13 mouse cellular contexts compared by ENCODE assay signal in genomic region chr17:53650251-53650661, GRCm38 (mm10). TPM values are rescaled to one million over a fixed set of nuclear protein-coding genes. Genes with fewer than 3 reads are reported as not detected.
DNase-seq lines count a peak whose midpoint lies in the region; ATAC-seq and TF ChIP-seq lines count a peak whose summit lies in the region.
"Had no signal": no experiment of that assay in that cellular context is flagged by ENCODE, and none has a peak within 500 bp of the region (broad histone marks: within the 10 kb centered on the region; RNA-seq: fewer than 3 reads in every experiment).

No protein-coding gene starts in this region.

- H3K9ac ChIP-seq in kidney, postnatal 0 days (ENCODE audit: low read depth, low read length), result no peak overlapping the region
- no peak overlapping the region for H3K9ac ChIP-seq in forebrain, embryonic 14.5 days (ENCODE audit: low read length)
- H3K9ac ChIP-seq: embryonic facial prominence, embryonic 13.5 days; limb, embryonic 12.5 days had no signal

- no peak for ATAC-seq in kidney, postnatal 0 days (replicated peaks; ENCODE audit: low FRiP score, low read depth)
- no peak for ATAC-seq in forebrain, embryonic 14.5 days
- ATAC-seq: intestine, postnatal 0 days had no signal

- H3K27ac ChIP-seq in kidney, postnatal 0 days, result no peak overlapping the region
- no peak overlapping the region for H3K27ac ChIP-seq in forebrain, embryonic 14.5 days (ENCODE audit: low read depth, low read length)
- H3K27ac ChIP-seq: embryonic facial prominence, embryonic 13.5 days; limb, embryonic 12.5 days had no signal

- H3K27me3 ChIP-seq in kidney, postnatal 0 days (ENCODE audit: insufficient read depth, low read length), result no peaks in the 10 kb centered on the region
- no peaks in the 10 kb centered on the region for H3K27me3 ChIP-seq in forebrain, embryonic 14.5 days (replicated peaks; ENCODE audit: control insufficient read depth, insufficient read depth, low read length)
- H3K27me3 ChIP-seq: embryonic facial prominence, embryonic 13.5 days; limb, embryonic 12.5 days; megakaryocyte, embryonic 14.5 days had no signal

- no peaks in the 10 kb centered on the region for H3K9me3 ChIP-seq in kidney, postnatal 0 days (replicated peaks; ENCODE audit: low read length)
- no peaks in the 10 kb centered on the region for H3K9me3 ChIP-seq in forebrain, embryonic 14.5 days (replicated peaks; ENCODE audit: control insufficient read depth, low read length)
- H3K9me3 ChIP-seq: embryonic facial prominence, embryonic 13.5 days; limb, embryonic 12.5 days had no signal

- peak; percentile 39 to 80 for DNase-seq in adrenal gland, adult (ENCODE audit: inconsistent age in 2 of 2, low spot score in 1 of 2)
- no peak for DNase-seq in adrenal gland, postnatal 25 days
- DNase-seq in kidney, postnatal 0 days (ENCODE audit: low spot score), result peak; percentile 1
- DNase-seq in kidney, postnatal 4 days, result no peak
- peak; percentile 42 for DNase-seq in CD4-positive helper T cell, adult 2 months (ENCODE audit: low read depth, low spot score)
- DNase-seq in fibroblast of lung, adult 2 months (ENCODE audit: low read depth), result peak; percentile 78
- DNase-seq in forebrain, embryonic 14.5 days (ENCODE audit: low spot score), result no peak
- DNase-seq in cerebellum, adult 11 months, result no peak
- DNase-seq: thymus, postnatal 25 days had no signal

- H3K4me3 ChIP-seq in kidney, postnatal 0 days (replicated peaks; ENCODE audit: low read depth, low read length), result no peak overlapping the region
- no peak overlapping the region for H3K4me3 ChIP-seq in forebrain, embryonic 14.5 days (ENCODE audit: low read depth, low read length)
- H3K4me3 ChIP-seq: embryonic facial prominence, embryonic 13.5 days; limb, embryonic 12.5 days; megakaryocyte, embryonic 14.5 days had no signal

- H3K36me3 ChIP-seq in kidney, postnatal 0 days (ENCODE audit: insufficient read depth, low read length), result peaks cover 23% of the 10 kb centered on the region; the same call in 1 of the 2 replicates
- peaks cover 32% of the 10 kb centered on the region for H3K36me3 ChIP-seq in forebrain, embryonic 14.5 days (ENCODE audit: control insufficient read depth, insufficient read depth, low read length)

- H3K4me1 ChIP-seq in kidney, postnatal 0 days (replicated peaks; ENCODE audit: insufficient read depth, low read length), result no peaks in the 10 kb centered on the region
- no peaks in the 10 kb centered on the region for H3K4me1 ChIP-seq in forebrain, embryonic 14.5 days (ENCODE audit: control insufficient read depth, insufficient read depth, low read length)
- H3K4me1 ChIP-seq: embryonic facial prominence, embryonic 13.5 days; limb, embryonic 12.5 days had no signal

- TF ChIP-seq CTCF in kidney, postnatal 0 days (IDR thresholded peaks at IDR 0.05; ENCODE audit: low read depth), result no peak

- no peak overlapping the region for H3K4me2 ChIP-seq in kidney, postnatal 0 days (ENCODE audit: low read length)
- no peak overlapping the region for H3K4me2 ChIP-seq in forebrain, embryonic 14.5 days (ENCODE audit: low read length)
- H3K4me2 ChIP-seq: embryonic facial prominence, embryonic 13.5 days; limb, embryonic 12.5 days had no signal

- 73% methylated on average over 2 of the region's 2 CpGs for WGBS in kidney, postnatal 0 days
- 80% methylated on average over 2 of the region's 2 CpGs for WGBS in forebrain, embryonic 14.5 days

RNA-seq across cellular contexts. Expression of gene Sgo1, which starts 38.9 kb away (rescaled TPM):
- total RNA-seq in adrenal gland, postnatal 25 days (2021), result 2.3 and 2.8 TPM in 2 replicates
- polyA plus RNA-seq in kidney, postnatal 0 days (2015; fragmentation: Nextera tagmentation; extraction: Ambion mirVana), result 21.3 and 21.7 TPM in 2 replicates
- polyA plus RNA-seq in forebrain, embryonic 14.5 days (2014; fragmentation: Nextera tagmentation; extraction: Ambion mirVana), result 20.3 and 22.9 TPM in 2 replicates

Comparison
In these comparisons a context has a peak if more than half of its experiments do, and no peak if none do; other contexts are left out.
1. DNase-seq: peak in adrenal gland, adult (2 of 2), kidney, postnatal 0 days (single experiment), CD4-positive helper T cell, adult 2 months (single experiment) and fibroblast of lung, adult 2 months (single experiment); none in adrenal gland, postnatal 25 days (single experiment), kidney, postnatal 4 days (0 of 2), forebrain, embryonic 14.5 days (single experiment) and cerebellum, adult 11 months (single experiment).